Mouse (Mus musculus): Measurements from ENCODE around the gene Pbp2. TPM values are rescaled to one million over a fixed set of nuclear protein-coding genes. Genes with fewer than 3 reads are reported as not detected.
A peak's percentile ranks its signal among the peaks of the same experiment; 100 is the strongest.

The Pbp2 gene
- total RNA-seq (2021), result not detected

DNA sequence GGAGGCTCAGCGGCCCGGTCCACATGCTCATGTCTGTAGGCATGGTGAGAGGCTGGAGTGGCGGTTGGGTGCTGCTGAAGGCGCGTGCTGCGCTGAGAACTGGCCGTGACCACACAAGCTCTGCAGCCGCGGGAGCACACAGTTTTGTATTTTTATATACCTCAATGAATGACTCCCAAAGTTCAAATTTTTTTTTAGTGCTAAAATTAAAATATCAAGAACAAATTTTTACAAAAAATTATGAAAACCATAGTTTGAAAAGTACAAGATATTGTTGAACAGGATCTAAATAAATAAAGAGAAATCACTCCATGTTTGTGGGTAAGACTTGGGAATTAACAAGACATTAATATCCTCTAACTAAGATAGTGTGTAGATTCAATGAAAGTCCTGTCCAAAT is at the start of gene Pbp2:
Gene Pbp2, minus strand, starts transcription at position 101 of the 400 bp plus-strand sequence.
- no peak for DNase-seq (ENCODE audit: extremely low spot score in 1 of 2, low spot score in 1 of 2)

DNA sequence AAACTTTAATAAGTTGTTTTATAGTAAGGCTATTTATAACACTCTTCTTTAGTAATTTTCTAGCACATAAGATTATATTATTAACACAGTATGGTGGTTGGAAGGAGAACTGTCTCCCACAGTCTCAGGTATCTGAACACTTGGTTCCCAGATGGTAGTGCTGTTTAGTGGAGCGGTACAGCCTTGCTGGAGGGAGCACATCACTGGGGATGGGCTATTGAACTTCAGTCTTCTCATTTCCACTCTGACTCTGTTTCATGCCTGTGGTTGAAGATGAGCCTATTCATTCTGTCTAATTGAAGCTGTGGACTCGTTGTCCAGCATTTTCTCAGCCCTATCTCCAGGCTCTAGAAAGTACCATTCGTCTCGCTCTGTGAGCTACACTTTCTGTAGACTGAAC is 44.7 kb upstream of the Pbp2 start:
- DNase-seq (ENCODE audit: extremely low spot score in 1 of 2, low spot score in 1 of 2), result no peak

DNA sequence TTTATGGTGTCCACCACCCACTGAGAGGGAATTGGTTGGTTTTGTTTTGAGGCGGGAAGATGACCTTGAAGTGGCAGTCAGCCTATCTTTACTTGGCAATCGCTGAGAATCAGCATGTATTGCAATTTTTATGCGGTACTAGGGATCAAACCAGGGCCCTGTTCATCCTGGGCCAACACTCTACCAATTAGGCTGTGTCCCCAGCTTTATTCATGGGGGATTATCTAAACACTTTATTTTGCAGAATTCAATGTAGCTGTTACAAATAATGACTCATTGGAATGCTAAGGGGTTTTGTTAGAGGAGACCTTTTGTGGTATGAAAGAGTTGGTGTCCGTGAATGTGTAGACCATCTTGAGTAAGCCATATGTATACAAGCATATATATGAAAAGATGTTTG is 42.3 kb upstream of the Pbp2 start:
- no peak for DNase-seq (ENCODE audit: extremely low spot score in 1 of 2, low spot score in 1 of 2)

DNA sequence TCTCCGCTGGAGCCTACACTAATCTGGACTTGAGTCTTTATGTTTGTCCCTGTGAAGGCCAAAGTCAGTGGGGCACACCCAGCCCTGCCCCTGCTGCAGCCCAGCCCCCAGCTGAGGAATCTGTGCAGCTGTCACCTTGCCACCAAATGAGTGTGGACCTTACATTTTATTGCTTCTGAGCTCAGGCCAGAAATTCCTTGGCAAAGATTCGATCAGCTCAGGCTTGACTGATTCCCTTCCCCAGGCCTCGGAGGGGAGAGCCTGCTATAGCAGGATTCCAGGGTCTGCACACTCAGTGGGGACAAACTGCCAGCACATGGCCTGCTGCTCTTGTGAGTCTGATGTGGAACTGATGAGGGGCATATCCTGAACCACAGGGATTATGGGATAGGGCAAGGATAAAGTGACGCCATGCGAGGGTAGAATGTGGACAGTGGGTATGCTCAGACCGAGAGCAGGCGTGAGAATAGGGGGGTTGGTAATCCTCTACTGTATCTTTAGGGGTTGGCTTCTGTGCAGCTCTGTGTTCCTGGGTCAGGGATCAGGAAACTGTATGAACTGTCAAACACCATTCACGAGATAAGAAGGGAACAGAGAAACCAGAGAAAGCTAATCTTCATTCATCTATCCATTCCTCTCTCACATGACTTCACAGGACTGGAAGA is 41.6 kb upstream of the Pbp2 start:
- DNase-seq (ENCODE audit: extremely low spot score in 1 of 2, low spot score in 1 of 2), result no peak

DNA sequence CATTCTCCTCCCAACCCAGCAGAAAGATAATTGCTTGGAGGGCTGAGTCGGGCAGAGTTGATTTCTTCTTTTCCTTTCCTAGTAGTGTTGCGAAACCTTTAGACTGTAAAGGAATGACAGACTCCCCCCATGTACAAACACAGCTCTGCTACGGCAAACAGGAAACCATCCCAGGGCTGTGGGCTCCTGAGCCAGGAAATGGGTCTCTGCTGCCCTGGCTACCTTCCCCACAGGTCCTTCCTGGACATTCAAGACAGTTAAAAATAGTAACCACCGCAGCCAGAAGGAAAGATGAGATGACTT is 30.8 kb upstream of the Pbp2 start:
- no peak for DNase-seq (ENCODE audit: extremely low spot score in 1 of 2, low spot score in 1 of 2)

DNA sequence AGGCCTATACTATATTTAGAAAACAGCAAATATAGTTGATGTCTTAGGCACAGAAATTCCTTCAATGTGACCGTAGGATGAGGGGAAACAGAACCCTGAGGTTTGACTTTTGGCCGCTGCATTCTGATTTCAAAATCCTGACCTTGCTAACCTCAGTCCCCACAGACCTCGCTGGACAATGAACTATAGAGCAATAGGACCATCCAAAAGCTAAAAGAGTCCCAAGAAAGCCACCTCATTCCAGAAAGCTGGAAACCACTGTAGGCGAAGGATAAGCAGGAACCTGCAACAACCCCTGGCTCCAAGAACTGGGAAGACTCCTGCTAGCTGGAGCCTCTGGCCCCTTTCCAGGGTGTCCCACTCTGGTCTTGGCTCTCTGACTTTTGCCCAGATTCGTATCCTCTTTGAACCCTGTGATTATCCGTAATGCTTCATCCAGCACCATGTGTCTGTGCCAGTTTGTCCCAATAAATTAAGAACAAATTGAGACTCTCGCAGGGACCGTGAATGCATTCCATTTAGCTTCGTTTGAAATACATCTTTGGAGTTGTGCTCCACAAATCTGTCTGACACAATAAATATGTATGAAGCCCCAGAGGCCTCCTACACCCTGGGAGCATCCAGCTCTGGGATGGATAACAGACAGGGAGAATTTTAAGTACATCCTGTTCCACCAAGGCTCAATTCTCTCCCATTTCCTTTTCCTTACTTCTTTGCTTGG is 30.3 kb upstream of the Pbp2 start:
- DNase-seq (ENCODE audit: extremely low spot score in 1 of 2, low spot score in 1 of 2), result no peak

DNA sequence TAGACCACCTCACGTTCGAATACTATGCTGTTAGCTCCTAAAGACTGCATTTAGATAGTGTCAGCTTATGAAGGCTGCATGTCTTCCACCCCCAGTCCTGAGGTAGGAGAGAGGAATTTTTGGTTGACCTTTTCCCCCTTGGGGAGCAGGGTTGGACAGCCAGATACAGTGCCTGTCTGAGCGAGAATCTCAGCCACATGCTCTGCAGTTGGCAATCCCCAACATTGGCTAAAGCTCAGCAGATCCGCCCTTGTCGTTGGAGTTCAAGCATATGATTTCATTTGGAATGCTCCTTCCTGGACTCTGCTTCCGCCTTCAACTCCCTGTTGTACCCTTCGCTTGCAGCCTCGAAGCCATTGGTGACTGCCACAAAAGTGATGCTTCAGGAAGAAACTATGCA is 26.2 kb upstream of the Pbp2 start:
- no peak for DNase-seq (ENCODE audit: extremely low spot score in 1 of 2, low spot score in 1 of 2)

DNA sequence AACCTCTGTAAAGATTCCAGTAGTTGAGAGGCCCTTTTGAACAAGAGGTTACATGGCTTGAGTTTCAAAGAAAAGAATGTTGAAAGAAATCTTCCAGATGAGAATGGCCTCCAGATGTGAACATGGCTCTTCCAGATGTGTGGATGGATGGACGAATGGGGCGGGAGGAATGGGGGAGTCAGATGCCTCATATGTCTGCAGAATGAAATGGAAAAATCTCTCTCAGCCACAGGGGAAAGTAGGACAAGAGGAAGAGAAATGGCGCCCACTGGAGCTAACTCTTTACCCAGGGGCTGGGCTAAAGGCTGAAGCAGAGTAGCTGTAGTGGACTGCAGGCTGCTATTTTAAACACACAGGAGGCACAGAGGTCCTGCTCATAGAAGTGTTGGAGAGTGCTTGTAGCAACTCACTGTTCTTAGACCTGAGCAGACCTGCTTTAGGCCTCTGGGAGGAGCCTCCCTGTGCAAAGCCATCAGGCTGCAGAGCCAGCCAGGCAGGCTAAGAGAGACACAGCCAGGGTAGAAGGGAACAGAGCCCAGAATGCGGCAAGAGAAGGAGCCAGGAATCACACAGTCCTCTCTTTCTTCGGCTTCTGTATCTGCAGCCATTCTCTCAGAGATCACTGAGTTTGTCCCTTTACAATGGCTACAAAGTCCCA is 23.9 kb upstream of the Pbp2 start:
- no peak for DNase-seq (ENCODE audit: extremely low spot score in 1 of 2, low spot score in 1 of 2)

DNA sequence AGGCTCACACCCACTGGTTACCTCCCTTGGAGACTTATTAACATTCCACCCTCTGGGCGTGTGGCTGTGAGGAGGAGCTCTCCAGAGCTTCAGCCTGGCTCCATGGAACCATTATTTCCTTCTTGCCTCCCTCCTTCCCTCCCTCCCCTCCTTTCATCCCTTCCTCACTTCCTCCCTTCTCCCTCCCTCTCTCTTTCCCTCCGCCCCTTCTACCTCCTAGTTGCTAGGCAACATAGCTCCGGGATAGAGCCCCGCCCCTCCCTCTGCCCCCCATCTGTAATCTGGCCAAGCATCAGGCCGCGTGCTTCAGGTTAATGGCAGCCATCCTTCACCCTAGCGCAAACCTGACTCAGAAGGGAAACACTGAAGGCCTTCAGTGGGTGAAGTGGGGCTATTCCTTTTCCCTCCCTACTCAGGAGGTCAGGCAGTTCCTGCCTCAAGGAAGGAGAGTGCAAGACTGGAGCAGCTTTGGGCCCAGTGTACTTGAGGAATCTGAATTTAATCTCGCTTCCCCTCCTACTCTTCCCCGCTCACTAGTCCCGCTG is 22.6 kb upstream of the Pbp2 start:
- no peak for DNase-seq (ENCODE audit: extremely low spot score in 1 of 2, low spot score in 1 of 2)

DNA sequence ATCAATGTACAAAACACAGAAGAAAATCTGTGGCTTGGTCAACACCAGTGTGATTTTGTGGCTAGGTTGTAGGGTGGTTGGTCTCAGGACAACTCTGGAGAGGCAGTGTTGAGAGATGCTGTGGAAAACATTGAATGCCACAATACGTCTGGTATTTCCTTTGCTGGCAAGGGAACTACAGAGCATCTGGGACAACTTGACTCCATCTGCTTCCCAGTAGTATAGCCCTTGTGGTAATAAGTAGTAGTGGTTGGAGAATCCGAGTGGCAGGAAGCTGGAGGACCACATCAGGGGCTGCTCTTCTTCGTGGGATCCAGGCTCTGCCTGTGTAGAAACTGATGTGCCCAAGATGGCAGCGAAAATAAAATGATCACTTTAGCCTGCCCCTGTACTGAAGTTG is 21.7 kb upstream of the Pbp2 start:
- peak in 1 of 2 experiments; percentile 36 for DNase-seq (ENCODE audit: extremely low spot score in 1 of 2, low spot score in 1 of 2)

DNA sequence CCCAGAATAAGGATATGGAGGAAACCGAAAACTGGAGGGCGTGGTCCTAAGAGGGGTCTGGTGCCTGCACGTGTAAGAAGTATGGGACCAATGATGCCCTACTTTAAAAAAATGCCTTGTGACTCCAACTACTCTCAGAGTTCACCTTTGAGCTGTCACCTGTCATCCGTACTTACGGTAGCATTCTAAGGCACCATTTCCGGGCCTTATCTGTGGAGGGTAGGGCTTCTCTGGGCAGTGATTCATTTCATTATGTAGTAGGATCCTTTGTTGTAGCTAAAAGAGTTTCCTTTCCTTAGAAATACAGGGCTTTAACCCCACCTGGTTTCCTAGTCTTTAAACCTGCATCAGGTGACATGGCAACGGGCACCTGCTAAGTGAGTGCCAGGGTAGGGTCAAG is 16.6 kb upstream of the Pbp2 start:
- no peak for DNase-seq (ENCODE audit: extremely low spot score in 1 of 2, low spot score in 1 of 2)

DNA sequence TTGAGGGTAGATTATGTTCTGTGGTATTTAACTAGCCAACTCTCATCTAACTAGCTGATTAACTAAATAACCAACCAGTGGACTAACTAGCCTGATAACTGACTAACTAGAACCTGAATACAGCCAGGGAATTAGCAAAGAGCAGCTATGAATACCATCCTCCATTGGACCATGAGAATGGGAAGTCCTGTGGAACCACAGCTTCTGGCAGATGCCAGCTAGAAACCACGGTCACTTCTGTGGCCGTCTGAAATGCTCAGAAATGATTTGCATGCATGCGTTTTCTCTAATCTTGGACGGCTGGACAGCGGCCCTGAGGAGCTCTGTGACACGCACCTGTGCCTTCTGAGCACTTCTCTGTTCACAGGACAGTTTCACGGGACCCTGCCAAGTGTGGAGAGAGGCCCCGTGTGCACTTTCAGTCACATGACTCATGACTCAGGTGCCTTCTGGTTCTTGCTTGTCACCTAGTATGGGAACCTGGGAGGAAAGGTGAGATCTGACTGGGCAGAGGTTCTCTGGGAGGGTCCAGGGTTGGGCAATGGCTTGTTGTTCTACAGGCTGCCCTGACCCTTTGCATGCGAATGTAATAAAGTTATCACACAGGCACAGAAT is 14.6 kb upstream of the Pbp2 start:
- no peak for DNase-seq (ENCODE audit: extremely low spot score in 1 of 2, low spot score in 1 of 2)

DNA sequence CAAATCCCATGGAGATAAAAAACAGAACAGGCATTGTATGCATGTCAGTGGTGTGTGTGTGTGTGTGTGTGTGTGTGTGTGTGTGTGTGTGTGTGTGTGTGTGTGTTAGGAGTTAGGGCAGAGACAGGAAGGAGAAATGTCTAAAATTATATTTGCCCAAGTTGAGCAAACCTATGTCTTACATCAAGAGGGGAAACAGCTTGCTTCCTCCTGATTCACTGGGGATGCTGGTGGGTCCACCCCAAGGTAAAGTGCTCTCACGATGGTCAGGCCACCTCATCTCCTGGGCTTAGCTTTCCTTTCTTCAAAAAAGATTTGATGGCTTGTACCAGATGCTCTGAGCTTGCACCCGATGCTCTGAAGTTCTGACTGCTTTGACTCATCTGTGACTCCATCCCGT is 13.9 kb upstream of the Pbp2 start:
- DNase-seq (ENCODE audit: extremely low spot score in 1 of 2, low spot score in 1 of 2), result no peak

DNA sequence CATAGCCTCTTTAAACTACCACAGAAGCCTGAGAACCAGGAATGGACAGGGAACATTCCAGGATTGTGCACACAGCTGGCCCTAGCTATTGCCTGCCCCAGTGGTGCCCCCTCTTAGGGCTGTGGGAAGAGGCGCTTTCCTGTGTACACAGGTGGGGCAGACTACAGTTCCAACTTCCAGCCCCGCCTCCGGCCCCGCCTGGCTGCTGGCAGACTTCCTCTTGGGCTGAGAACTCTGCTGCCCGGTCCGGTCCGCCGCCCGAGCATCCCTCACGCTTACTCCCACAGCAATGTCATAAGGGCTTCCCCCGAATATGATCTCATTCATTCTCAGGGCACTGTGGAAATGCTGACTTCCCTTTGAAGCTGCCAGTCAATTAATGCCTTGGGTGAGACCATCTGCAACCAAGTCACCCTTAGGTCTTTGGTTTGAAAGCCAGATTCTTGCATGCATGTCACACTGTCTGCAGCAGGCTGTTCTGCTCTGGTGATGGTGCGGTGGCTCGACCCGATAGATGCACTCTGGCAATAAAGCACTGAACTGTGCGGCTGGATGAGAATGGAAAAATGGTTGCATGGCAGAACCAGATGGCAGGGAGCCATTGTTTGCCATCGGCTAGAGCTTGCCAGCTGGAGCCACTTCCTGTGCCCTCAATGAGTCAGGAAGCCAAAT is 13.2 kb upstream of the Pbp2 start:
- no peak for DNase-seq (ENCODE audit: extremely low spot score in 1 of 2, low spot score in 1 of 2)

DNA sequence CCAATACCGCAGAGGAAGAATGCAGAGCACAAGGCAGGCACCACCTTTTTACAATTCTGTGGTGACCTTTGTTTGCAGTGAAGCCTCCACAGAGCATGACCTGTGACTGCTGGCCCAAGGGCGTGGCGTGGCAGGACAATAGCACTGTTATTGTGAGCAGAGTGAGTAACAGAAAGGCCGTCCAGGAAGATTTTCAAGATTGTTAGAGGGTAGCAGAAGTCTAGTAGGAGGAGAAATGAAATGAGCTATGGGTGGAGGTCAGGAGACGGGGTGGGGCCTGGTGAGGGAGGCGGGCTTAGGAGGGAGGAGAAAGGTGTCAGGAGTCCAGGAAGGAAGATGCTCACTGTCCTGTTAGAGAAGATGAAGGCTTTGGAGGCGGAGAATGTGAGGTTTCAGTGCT is 12.5 kb upstream of the Pbp2 start:
- no peak for DNase-seq (ENCODE audit: extremely low spot score in 1 of 2, low spot score in 1 of 2)

DNA sequence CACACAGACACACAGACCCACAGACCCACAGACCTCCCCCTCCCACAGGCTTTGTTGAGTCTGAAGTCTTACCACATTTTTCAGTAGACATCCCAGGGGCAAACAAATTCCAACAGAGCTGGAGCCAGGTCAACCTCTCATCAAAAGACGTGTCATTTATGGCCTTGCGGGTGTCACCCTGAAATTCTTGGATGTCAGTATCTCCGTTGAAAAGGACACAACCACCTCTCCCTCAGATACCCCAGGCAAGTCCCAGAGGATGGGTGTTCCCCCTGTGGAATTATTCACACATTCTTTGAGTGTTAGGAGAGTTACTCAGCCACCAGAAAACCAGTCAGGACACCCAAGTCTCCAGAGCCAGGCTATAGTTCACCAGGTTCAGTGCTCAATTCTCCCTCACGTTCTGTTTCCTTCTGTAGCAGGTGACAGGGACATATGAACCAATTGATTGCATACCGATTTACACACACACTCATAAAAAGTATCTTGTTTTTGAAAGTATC is 9.3 kb upstream of the Pbp2 start:
- DNase-seq (ENCODE audit: extremely low spot score in 1 of 2, low spot score in 1 of 2), result no peak

DNA sequence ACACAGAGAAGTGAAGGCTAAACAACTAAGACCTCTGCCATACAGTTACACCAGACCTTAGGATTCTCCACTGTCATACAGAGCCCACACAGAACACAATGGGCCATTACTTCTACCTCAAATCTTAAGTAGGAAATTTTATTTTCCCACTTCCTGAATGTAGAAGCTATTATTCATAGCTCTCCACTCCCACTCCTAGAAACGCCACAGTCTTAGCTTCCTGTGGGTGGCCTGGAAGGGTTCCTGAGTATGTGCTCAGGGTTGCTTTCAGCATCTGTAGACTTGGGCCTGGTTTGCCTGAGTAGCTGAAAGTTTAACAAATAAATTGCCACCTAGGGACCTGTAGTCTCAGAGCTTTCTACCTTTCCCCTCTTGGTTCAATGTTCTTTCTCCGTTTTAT is 5.9 kb upstream of the Pbp2 start:
- no peak for DNase-seq (ENCODE audit: extremely low spot score in 1 of 2, low spot score in 1 of 2)

DNA sequence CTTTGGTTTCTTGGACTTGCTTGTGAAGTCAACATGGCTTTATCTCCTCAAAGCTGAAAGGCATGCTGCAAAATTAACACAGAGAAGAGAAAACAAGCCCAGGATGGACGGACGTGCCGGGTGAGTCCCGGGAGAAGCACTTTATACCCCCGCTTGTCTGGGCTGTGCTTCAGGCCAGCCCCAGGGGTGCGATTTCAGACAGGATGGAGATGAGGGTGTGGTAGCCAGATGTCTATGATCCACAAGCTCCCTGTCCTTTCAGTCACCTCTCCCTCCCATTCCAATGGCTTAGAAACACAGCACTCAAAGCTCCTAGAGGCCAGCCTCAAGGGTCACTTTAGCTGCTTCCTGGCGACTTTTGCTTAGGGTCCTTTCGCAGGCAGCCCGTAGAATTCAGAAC is 3.8 kb upstream of the Pbp2 start:
- no peak for DNase-seq (ENCODE audit: extremely low spot score in 1 of 2, low spot score in 1 of 2)

DNA sequence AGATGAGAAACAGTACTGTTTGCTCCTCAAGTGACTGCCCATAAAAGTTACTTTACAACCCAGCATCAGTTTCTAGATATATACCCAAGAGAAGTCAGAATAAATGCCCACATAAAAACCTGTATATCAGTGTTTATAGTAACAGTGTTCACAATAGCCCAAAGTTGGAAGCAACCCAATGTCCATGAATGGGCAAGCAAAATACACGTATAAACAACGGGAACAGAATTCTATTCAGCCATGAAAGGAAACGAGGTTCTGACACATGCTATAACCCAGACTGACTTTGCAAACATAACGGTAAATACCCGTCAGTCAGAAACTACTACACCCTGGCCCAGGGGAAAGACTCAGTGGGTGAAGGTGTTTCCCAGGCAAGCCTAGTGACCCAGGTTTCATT is 1.8 kb upstream of the Pbp2 start:
- DNase-seq (ENCODE audit: extremely low spot score in 1 of 2, low spot score in 1 of 2), result no peak

DNA sequence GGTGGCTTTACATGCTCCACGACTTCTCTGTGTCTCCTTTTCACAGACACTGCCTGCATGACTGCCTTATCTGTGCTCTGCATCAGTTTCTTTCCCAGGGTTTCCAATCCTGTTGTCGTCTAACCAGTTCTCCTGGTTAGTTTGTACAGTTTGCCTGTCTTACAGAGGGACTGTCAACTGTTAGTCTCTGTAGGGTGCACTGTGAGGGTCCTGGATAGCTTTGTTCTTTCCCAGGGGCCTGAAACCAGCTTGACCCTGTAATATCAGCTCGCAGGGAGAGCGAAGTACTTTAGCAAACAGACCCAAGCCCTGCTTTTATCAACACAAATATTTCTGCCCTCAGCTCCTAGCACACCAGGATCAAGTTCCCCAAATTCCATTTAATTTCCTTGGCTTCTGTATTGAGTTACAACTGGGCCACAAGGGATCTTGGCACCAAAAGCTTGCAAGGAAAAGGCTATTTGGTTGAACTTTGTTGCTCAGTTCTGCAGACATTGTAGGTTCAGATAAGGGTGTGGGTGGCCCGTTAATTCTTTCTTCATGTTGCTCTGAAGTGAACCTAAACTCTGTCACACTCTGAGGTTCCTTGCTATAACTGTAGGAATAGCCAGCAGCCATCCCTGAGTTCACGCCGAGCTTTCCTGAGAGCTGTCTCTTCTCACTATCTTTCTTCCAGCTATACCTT is 5.5 kb downstream of the Pbp2 start:
- no peak for DNase-seq (ENCODE audit: extremely low spot score in 1 of 2, low spot score in 1 of 2)

Measured in layer of hippocampus, postnatal 25 days (tissue).